Mouse (Mus musculus) gastrocnemius, postnatal 36 days (tissue): ENCODE data around the gene Camsap2. TPM values are rescaled to one million over a fixed set of nuclear protein-coding genes. Genes with fewer than 3 reads are reported as not detected.

Experiments used
- DNase-seq, 2 experiments: peaks; one replicate each; pipeline ENCODE4 v3.0.0; 2022
- intact Hi-C: fragments of 180-260 bp; cut with DNase I; formaldehyde crosslinking; loops from one replicate; pipeline ENCODE4 v1.15.1; 2025
- total RNA-seq, 2 experiments: library from RNA; stranded (reverse); gene quantifications; 2 replicates each; pipeline ENCODE4 v1.2.3; 2021

The Camsap2 gene
- total RNA-seq, 2 experiments from 2014 or later = 9.1 to 10.6 TPM

DNA sequence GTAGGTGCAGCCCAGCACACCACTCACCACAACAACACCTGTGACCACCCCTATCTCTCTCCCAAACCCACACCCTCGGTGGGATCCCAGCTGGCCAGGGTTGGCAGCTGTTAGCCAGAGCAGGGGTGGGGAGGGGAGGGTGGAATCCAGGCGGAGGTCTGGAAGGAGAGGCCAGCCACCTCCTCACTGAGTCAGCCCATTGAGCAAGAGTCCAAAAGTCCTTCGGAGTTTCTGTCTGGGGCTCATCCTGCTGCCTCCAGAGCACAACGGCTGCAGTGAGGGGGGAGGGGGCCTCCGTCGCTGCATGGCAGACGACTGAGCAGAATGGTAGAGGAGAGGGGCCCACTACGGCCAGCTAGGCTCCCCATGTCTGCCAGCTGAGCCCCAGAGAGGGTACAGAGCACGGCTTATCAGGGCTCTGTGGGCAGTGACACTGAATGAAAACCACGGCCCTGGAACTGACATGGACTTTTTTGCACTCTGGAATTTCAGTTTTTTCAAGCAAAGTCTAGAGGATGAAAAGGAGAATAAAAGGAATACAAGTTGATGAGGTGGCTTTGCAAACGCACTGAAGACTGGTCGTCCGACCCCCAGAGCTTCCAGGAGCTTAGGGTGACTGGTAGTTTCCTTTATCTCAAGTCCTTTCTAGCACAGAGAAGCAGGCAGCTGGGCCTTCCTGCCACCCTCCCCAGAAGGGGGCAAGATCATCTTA, 117.4 kb downstream of the Camsap2 start:
- intact Hi-C loops = no loop called here
- no peak for DNase-seq

DNA sequence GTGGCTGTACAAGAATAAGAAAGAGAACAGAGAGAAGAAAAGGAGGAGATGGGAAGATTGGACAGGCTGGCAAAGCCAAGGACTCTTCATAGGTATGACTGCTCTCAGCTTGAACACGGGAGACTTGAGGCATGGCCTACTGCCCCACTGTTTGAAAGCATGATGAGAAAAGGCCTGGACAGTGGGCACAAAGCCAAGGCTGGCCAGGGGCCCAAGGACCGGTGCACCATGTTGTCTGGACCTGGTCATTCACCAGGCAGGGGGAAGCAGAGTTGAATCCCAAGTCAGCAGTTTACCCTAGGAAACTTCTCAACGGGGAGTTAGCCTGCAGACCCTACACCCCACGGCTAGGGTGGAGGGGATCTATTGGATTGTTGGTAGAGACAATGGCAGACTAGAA, 118.0 kb downstream of the Camsap2 start:
- no peak for DNase-seq
- intact Hi-C loops = no loop called here

DNA sequence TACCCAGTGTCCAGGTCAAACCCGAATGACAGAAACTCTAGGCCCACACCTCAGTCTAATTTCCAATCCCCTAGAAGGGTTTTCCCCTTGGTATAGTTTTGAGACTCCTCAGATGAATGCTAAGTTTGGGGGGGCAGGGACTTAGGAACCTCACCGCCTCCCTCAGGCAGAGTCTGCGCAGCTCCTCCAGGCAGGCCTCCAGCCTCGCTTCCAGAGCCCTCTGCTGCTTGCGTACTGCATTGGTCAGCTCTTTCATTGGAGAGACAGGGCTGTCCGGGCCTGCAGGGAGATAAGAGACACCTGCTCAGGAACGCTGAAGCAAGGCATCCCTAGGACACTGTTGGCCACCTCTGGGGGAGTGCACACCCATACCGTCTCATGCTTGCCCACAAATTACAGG, 119.3 kb downstream of the Camsap2 start:
- intact Hi-C loops = no loop called here
- DNase-seq = no peak

- DNase-seq = no peak
- intact Hi-C loops = no loop called here
Observed at GRCm38 (mm10) chr1:136225846-136226245, 120.1 kb downstream of the Camsap2 start.

DNA sequence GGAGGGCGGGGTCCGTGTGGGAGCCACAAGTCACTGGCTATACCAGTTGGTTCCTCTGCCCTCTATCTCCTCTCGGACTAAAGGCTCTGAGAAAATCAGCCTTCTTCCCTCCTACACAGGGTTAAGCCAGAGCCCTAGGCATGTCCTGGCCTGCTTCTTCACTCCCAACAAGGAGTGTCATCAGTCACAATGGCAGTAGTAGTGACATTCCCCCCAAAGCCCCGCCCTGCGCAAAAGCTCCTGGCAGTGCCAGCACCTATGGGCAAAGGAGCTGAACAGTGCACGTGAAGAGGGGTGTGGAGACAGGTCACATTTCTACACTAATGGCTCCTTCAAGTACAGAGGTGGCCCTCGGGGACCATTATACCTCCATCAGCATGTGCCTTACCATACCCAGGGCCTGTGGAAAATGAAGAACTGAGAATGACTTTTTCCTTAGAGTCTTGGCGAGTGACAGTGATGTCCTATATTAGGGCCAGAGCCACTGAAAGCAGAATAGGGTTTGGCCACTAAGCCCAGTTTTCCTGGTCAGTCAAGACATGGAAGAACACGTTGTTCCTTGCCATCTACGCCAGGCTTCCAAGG, 122.1 kb downstream of the Camsap2 start:
- intact Hi-C loops = no loop called here
- DNase-seq = no peak

- DNase-seq = no peak
- intact Hi-C loops = no loop called here
Observed at GRCm38 (mm10) chr1:136222386-136222785, 123.5 kb downstream of the Camsap2 start.

- intact Hi-C loops = no loop called here
- DNase-seq = no peak
Observed at GRCm38 (mm10) chr1:136220037-136220871, 125.7 kb downstream of the Camsap2 start.

Other genes starting within 250 kb of the Camsap2 start
- gene Kif21b, start 214.7 kb downstream of the Camsap2 start, total RNA-seq = 1 to 10 TPM in 1 of 2 experiments, under 1 TPM in 1; 0.62 to 1.1 TPM
- gene Mroh3, start 133.3 kb downstream of the Camsap2 start, total RNA-seq = not detected
- not detected for gene Inava, start 111.8 kb downstream of the Camsap2 start, total RNA-seq
- gene Gpr25, start 85.2 kb downstream of the Camsap2 start, total RNA-seq = not detected
- 10 to 100 TPM; 13.2 to 16.5 TPM for gene Ddx59, start 69.2 kb upstream of the Camsap2 start, total RNA-seq
- gene Kif14, start 120.2 kb upstream of the Camsap2 start, total RNA-seq = under 1 TPM; 0.28 to 0.42 TPM